9 mouse cellular contexts compared by ENCODE assay signal in the genomic region with DNA sequence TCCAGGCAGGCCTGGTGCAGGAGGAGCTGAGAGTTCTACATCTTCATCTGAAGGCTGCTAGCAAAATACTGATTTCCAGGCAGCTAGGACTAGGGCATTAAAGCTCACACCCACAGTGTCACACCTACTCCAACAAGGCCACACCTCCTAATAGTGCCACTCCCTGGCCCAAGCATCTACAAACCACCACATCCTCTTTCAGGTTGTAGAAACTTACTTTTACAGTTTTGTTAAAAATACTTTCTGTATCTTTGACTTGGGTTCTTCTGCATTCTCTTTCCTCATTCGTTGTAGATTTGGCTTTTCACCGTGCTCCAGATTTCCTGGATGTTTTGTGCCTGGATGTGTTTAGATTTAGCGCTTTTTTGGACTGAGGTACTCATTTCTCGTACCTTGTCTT. TPM values are rescaled to one million over a fixed set of nuclear protein-coding genes. Genes with fewer than 3 reads are reported as not detected.
"Had no signal": no experiment of that assay in that cellular context is flagged by ENCODE, and none has a peak within 500 bp of the region (broad histone marks: within the 10 kb centered on the region; RNA-seq: fewer than 3 reads in every experiment).

No protein-coding gene starts in this region.

RNA-seq across cellular contexts. Expression of a gene that starts 5.6 kb away (rescaled TPM):
- total RNA-seq: monocyte, adult 5-6 weeks; neutrophil, adult 5-6 weeks had no signal
- polyA plus RNA-seq: liver, embryonic 15.5 days; liver, postnatal 0 days; macrophage; midbrain, embryonic 11.5 days; spleen, adult 2 months; stomach, postnatal 0 days; thymus, adult 2 months had no signal
